In the genomic region with DNA sequence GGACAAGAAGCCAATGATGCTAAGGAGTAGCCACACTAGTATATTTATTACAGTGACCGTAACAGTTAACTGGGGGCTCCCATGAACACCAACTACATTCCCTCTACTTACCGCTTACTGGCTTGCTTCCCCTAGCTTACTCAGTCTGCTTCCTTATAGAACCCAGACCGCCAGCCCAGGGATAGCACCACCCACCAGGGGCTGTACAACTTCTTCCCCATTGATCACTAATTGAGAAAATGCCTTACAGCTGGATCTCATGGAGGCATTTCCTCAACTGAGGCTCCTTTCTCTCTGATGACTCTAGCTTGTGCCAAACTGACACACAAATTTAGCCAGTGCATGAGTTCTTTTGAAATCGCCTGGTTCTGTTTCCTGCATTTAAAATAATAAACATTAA, we compare ENCODE assay signal across 26 mouse cellular contexts. TPM values are rescaled to one million over a fixed set of nuclear protein-coding genes. Genes with fewer than 3 reads are reported as not detected.
DNase-seq lines count a peak whose midpoint lies in the region; ATAC-seq lines count a peak whose summit lies in the region.
"Had no signal": no experiment of that assay in that cellular context is flagged by ENCODE, and none has a peak within 500 bp of the region (broad histone marks: within the 10 kb centered on the region; RNA-seq: fewer than 3 reads in every experiment).

No protein-coding gene starts in this region.

- ATAC-seq in embryonic facial prominence, embryonic 11.5 days (replicated peaks; ENCODE audit: insufficient number of reproducible peaks, low FRiP score, low TSS enrichment, low read depth), result no peak
- peak; percentile 55; the same call in 1 of the 2 replicates for ATAC-seq in embryonic facial prominence, embryonic 14.5 days (ENCODE audit: low read depth)
- ATAC-seq: forebrain, embryonic 14.5 days; forebrain, embryonic 16.5 days had no signal

- peak; percentile 66 for DNase-seq in embryonic facial prominence, embryonic 10.5 days (ENCODE audit: low spot score)
- DNase-seq in embryonic facial prominence, embryonic 11.5 days (ENCODE audit: low spot score), result peak; percentile 64
- peak; percentile 70 for DNase-seq in embryonic facial prominence, embryonic 14.5 days (ENCODE audit: low spot score)
- DNase-seq in thymus, postnatal 0 days (ENCODE audit: low spot score), result no peak
- no peak for DNase-seq in lung, adult 18-20 months
- no peak for DNase-seq in gastrocnemius, adult 8-10 months (ENCODE audit: low spot score in 2 of 2)
- DNase-seq: adrenal gland, adult 2 months; adrenal gland, postnatal 10 days; adrenal gland, postnatal 25 days; cerebellum, adult 11 months; cerebellum, adult 2 months; cerebellum, adult 9-10 months; cerebellum, postnatal 10 days; cerebellum, postnatal 25 days had no signal

- no peaks in the 10 kb centered on the region for H3K36me3 ChIP-seq in embryonic facial prominence, embryonic 10.5 days (replicated peaks)
- no peaks in the 10 kb centered on the region for H3K36me3 ChIP-seq in embryonic facial prominence, embryonic 11.5 days (replicated peaks; ENCODE audit: control insufficient read depth, insufficient read depth, low read depth, low read length)
- H3K36me3 ChIP-seq in embryonic facial prominence, embryonic 14.5 days (ENCODE audit: control insufficient read depth, insufficient read depth, low read length), result no peaks in the 10 kb centered on the region
- H3K36me3 ChIP-seq: embryonic facial prominence, embryonic 12.5 days; forebrain, embryonic 10.5 days; forebrain, embryonic 12.5 days had no signal

- H3K9me3 ChIP-seq in embryonic facial prominence, embryonic 10.5 days, result no peaks in the 10 kb centered on the region
- no peaks in the 10 kb centered on the region for H3K9me3 ChIP-seq in embryonic facial prominence, embryonic 11.5 days (replicated peaks; ENCODE audit: control insufficient read depth, low read length)
- no peaks in the 10 kb centered on the region for H3K9me3 ChIP-seq in embryonic facial prominence, embryonic 14.5 days (ENCODE audit: control insufficient read depth, low read length)
- H3K9me3 ChIP-seq: embryonic facial prominence, embryonic 12.5 days; forebrain, embryonic 10.5 days; forebrain, embryonic 12.5 days had no signal

- no peak overlapping the region for H3K4me2 ChIP-seq in embryonic facial prominence, embryonic 11.5 days (ENCODE audit: low read depth, low read length)
- no peak overlapping the region for H3K4me2 ChIP-seq in embryonic facial prominence, embryonic 14.5 days (ENCODE audit: low read depth, low read length)
- H3K4me2 ChIP-seq: embryonic facial prominence, embryonic 12.5 days; forebrain, embryonic 12.5 days had no signal

- H3K9ac ChIP-seq in embryonic facial prominence, embryonic 11.5 days (replicated peaks; ENCODE audit: low read length), result no peak overlapping the region
- H3K9ac ChIP-seq in embryonic facial prominence, embryonic 14.5 days (ENCODE audit: low read depth, low read length), result no peak overlapping the region
- H3K9ac ChIP-seq: embryonic facial prominence, embryonic 12.5 days; forebrain, embryonic 12.5 days had no signal

- H3K27ac ChIP-seq in embryonic facial prominence, embryonic 10.5 days (replicated peaks), result peak overlapping the region; percentile 59; the same call in 1 of the 2 replicates
- no peak overlapping the region for H3K27ac ChIP-seq in embryonic facial prominence, embryonic 11.5 days (replicated peaks; ENCODE audit: low read depth, low read length)
- peak overlapping the region; percentile 44; the same call in 1 of the 2 replicates for H3K27ac ChIP-seq in embryonic facial prominence, embryonic 14.5 days (replicated peaks; ENCODE audit: low read depth, low read length)
- H3K27ac ChIP-seq: embryonic facial prominence, embryonic 12.5 days; forebrain, embryonic 10.5 days; forebrain, embryonic 12.5 days had no signal

- 44% methylated on average over 4 of the region's 4 CpGs for WGBS in embryonic facial prominence, embryonic 10.5 days
- WGBS in embryonic facial prominence, embryonic 11.5 days, result 39% methylated on average over 4 of the region's 4 CpGs
- 38% methylated on average over 4 of the region's 4 CpGs for WGBS in embryonic facial prominence, embryonic 14.5 days

- H3K4me3 ChIP-seq in embryonic facial prominence, embryonic 10.5 days, result no peak overlapping the region
- no peak overlapping the region for H3K4me3 ChIP-seq in embryonic facial prominence, embryonic 11.5 days (ENCODE audit: low read depth, low read length)
- no peak overlapping the region for H3K4me3 ChIP-seq in embryonic facial prominence, embryonic 14.5 days (ENCODE audit: low read depth, low read length)
- H3K4me3 ChIP-seq: embryonic facial prominence, embryonic 12.5 days; erythroblast, embryonic 14.5 days; forebrain, embryonic 10.5 days; forebrain, embryonic 12.5 days had no signal

- H3K27me3 ChIP-seq in embryonic facial prominence, embryonic 10.5 days (replicated peaks; ENCODE audit: low read depth, poor library complexity, severe bottlenecking), result peaks cover 34% of the 10 kb centered on the region
- no peaks in the 10 kb centered on the region for H3K27me3 ChIP-seq in embryonic facial prominence, embryonic 11.5 days (ENCODE audit: control insufficient read depth, insufficient read depth, low read length)
- no peaks in the 10 kb centered on the region for H3K27me3 ChIP-seq in embryonic facial prominence, embryonic 14.5 days (replicated peaks; ENCODE audit: control insufficient read depth, insufficient read depth, low read length)
- H3K27me3 ChIP-seq: embryonic facial prominence, embryonic 12.5 days had no signal

- H3K4me1 ChIP-seq in embryonic facial prominence, embryonic 10.5 days, result peaks cover 38% of the 10 kb centered on the region
- no peaks in the 10 kb centered on the region for H3K4me1 ChIP-seq in embryonic facial prominence, embryonic 11.5 days (ENCODE audit: control insufficient read depth, insufficient read depth, low read length)
- H3K4me1 ChIP-seq in embryonic facial prominence, embryonic 14.5 days (ENCODE audit: control insufficient read depth, insufficient read depth, low read length), result peaks cover 5% of the 10 kb centered on the region; the same call in 1 of the 2 replicates

RNA-seq across cellular contexts. Expression of a gene that starts 15.3 kb away (rescaled TPM):
- polyA plus RNA-seq in embryonic facial prominence, embryonic 10.5 days (2016; fragmentation: Nextera tagmentation; extraction: Ambion mirVana), result not detected in 2 replicates
- not detected in 2 replicates for polyA plus RNA-seq in embryonic facial prominence, embryonic 11.5 days (2014; fragmentation: Nextera tagmentation; extraction: Ambion mirVana)
- polyA plus RNA-seq in embryonic facial prominence, embryonic 14.5 days (2014; fragmentation: Nextera tagmentation; extraction: Ambion mirVana), result not detected in 2 replicates
- polyA plus RNA-seq in thymus, postnatal 0 days (2015; fragmentation: Nextera tagmentation; extraction: Ambion mirVana), result not detected in 2 replicates
- total RNA-seq in gastrocnemius, adult 8-10 months (2022), result not detected
- total RNA-seq: adrenal gland, adult 2 months; adrenal gland, postnatal 10 days; adrenal gland, postnatal 25 days; adrenal gland, postnatal 4 days; MEL had no signal
- polyA plus RNA-seq: adrenal gland, adult 2 months; brain, embryonic 14.5 days; C2C12; cerebellum, adult 2 months; cortical plate, adult 2 months; embryonic facial prominence, embryonic 12.5 days; erythroblast, embryonic 14.5 days; forebrain, embryonic 10.5 days; forebrain, embryonic 12.5 days; forebrain, embryonic 14.5 days; forebrain, embryonic 16.5 days; frontal cortex, adult 2 months had no signal

RNA-seq across cellular contexts. Expression of a gene that starts 21.6 kb away (rescaled TPM):
- 2.1 and 2.5 TPM in 2 replicates for polyA plus RNA-seq in embryonic facial prominence, embryonic 10.5 days (2016; fragmentation: Nextera tagmentation; extraction: Ambion mirVana)
- polyA plus RNA-seq in embryonic facial prominence, embryonic 11.5 days (2014; fragmentation: Nextera tagmentation; extraction: Ambion mirVana), result 3.3 and 3.9 TPM in 2 replicates
- 2.6 and 3.1 TPM in 2 replicates for polyA plus RNA-seq in embryonic facial prominence, embryonic 14.5 days (2014; fragmentation: Nextera tagmentation; extraction: Ambion mirVana)
- polyA plus RNA-seq in thymus, postnatal 0 days (2015; fragmentation: Nextera tagmentation; extraction: Ambion mirVana), result 0.10 and 0.17 TPM in 2 replicates
- total RNA-seq in gastrocnemius, adult 8-10 months (2022), result 1 to 10 TPM in 2 of 4 experiments, under 1 TPM in 2; 0.43 to 1.4 (median 0.86) TPM
- total RNA-seq: MEL had no signal
- polyA plus RNA-seq: C2C12; erythroblast, embryonic 14.5 days had no signal

Comparison
In these comparisons a context has a peak if more than half of its experiments do, and no peak if none do; other contexts are left out.
1. DNase-seq: peak in embryonic facial prominence, embryonic 10.5 days (single experiment), embryonic facial prominence, embryonic 11.5 days (single experiment) and embryonic facial prominence, embryonic 14.5 days (single experiment); none in thymus, postnatal 0 days (single experiment), lung, adult 18-20 months (0 of 2) and gastrocnemius, adult 8-10 months (0 of 2).